Mouse (Mus musculus) adrenal gland, adult 8-10 months (tissue): ENCODE data around the gene Dusp2. TPM values are rescaled to one million over a fixed set of nuclear protein-coding genes. Genes with fewer than 3 reads are reported as not detected.
"Not testable (repeated sequence)": the region's sequence is repeated elsewhere in the genome, so short reads cannot be mapped to it uniquely, and the experiment has no call there.

Experiments used
- DNase-seq: peaks from one replicate; pipeline ENCODE4 v3.0.0; 2022
- total RNA-seq, 4 experiments: library from RNA; stranded (reverse); gene quantifications; 2 replicates each; pipeline ENCODE4 v1.2.4; 2022

Gene Dusp2
- under 1 TPM; 0.91 to 0.96 (median 0.92) TPM for total RNA-seq

DNA sequence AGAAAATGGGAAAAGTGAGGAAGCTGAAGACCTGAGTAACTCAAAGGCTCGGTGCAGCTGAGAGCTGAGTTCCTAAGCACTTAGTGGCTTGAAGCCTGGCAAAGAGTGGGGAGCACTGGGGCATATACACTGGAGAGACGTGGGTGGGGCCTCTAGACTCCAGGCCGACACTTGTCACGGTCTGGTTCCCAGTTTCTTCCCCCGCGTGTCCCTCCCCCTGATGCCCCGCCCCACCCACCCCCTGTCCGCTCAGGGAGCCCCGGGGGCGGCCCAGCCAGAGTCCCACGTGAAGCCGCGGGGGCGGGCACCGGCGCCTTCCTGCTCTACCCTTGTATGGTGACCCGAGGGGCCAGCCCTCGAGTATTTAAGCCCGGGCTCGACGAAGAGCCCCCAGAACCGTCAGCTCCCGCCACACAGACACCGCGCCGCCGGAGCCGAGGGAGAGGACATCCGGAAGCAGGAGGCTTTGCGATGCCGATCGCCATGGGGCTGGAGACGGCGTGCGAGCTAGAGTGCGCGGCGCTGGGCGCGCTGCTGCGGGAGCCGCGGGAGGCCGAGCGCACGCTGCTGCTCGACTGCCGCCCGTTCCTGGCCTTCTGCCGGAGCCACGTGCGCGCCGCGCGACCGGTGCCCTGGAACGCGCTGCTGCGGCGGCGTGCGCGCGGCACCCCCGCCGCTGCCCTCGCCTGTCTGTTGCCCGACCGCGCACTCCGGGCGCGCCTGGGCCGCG is at the start of gene Dusp2:
Dusp2 (plus strand) TSS at position 393 of the 730 bp plus-strand sequence.
- peak; percentile 63 for DNase-seq

DNA sequence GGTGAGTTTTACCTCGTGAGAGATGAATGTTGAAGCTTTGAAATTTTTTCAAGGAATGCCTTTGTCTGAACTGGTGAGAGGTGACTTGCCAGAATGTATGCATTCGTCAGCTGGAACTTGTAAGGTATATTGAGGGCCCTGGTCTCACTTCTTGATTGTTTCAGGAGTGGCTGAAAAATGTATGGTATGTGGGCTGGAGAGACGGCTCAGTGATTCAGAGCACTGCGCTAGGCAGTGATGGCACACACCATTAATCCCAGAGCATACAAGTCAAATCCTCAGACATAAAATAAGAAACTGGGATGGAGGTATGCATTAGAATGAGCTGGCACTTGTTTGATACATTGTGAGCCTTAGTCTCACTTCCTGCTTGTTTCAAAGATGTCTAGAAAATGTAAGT is 43.7 kb upstream of the Dusp2 start:
- DNase-seq = no peak

DNA sequence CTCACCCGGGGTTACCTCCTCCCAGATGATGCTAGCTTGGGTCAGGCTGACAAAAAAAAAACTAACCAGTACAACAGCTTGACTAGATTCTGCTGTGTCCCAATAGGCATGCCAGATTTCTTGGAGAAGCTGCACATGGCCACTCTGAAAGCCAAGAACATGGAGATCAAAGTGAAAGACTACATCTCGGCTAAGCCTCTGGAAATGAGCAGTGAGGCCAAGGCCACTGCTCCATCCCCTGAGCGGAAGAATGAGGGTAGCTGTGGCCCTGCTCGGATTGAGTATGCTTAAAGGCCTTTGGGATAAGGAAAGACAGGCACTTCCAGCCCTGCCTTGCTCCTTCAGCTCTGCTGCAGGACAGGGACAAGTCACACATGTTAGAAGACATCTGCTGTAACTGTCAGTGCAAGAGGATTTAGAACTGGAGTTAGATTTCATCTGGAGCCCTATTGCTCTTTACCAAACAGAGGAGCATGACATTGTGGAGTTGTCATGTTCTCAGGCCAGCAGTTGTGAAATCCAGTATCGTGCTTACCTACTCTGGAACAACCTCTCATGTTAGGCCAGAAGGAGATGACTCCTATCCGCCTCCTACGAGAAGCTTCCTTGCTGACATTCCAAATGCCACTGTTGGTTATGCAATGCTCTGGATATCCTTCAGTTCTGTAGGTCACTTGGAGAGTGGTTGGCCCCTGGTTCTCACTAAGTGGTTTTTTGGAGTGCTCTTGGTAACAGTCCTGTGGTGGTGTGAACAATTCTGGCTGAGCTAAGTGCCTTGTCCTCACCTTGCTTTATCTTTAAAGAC is 38.8 kb upstream of the Dusp2 start:
- DNase-seq = peak; percentile 17

DNA sequence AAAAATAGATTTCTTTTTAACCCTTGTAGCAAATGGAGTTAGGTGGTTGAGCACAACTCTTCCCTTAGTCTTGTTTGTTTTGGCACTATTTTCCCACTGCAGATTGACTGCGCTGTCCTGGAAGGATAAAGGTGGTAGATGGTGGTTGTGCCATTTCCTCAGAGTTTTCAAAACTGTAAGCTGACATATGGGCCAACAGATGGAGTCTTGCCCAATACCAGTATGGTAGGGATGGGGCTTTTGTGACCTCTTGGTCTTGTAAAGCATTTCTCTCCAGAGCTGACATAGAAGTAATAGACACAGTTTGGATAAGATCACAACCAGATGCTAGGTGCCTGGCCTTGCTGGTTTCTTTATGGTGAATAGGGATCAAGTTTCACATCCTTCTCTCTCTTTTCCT is 37.9 kb upstream of the Dusp2 start:
- DNase-seq = no peak

DNA sequence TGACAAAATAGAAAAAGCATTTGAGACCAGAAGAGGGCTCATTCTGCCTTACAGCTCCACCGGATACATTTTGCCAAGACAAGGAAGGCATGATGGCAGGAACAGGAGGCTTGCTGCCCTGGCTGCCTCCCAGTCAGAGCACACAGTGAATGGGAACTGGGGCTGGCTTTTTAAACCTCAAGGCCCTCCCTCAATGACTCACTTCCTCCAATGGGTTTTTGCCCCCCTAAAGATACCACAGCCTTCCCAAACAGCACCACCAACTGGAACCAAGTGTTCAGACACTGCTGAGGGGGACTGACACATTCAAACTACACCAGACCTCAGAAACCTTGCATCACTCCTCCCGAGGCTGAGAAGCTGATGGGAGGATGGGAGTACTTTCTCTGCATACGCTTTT is 35.3 kb upstream of the Dusp2 start:
- no peak for DNase-seq

DNA sequence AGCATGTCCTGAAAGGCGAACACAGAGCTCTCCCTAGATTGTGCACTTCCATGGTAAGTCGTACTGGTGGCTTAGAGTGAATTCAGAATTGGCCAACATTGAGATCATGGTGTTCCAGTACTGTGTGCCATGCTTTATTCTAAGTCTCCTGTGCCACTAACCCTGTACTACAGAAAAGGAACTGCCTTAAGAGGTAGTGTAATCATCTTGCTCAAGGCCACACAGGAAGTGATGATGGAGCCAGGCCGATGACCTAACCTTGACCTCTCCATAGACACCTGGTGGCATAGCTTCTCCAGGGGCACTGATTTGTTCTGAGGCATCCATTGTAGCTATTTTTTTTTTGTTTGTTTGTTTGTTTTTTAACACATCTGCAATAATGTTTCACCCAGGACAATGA is 34.1 kb upstream of the Dusp2 start:
- no peak for DNase-seq

DNA sequence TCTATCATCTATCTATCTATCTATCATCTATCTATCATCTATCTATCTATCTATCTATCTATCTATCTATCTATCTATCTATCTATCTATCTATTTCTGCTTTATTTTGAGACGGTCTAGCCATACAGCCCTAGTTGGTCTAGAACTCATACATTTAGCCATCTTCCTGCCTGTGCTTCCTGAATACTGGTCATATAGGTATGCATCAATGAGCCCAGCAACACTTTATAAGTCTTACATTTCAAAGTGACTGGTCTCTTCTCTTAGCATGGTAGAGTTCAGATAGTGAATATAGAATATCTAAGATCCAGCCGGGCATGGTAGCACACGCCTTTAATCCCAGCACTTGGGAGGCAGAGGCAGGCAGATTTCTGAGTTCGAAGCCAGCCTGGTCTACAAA is 31.8 kb upstream of the Dusp2 start:
- not testable (repeated sequence) for DNase-seq

DNA sequence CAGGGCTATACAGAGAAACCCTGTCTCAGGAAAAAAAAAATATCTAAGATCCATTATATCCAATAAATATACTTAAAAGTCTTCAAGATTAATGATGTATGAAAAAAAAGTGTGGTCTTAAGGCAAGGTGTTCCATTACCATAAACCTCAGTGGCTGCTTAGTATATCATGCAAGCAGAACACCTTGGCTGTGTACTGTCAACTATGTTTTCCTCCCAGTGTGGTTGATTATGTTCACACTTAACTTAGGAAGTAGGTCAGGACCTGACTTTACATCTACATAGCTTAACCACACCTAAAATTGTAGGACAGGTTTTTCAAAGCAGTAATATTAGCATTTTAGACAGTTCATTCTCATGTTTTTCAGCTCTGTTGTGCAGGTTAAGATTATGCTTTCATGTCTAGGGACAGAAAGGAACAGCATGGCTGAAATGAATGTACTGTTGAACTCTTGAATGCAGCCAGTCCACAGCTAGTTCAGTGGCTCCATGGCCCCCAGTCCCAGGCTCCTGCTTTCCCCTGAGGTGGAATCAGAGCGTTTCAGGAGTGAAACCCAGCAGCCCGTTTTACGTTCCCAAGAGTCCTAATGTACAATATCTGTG is 31.2 kb upstream of the Dusp2 start:
- DNase-seq = no peak

DNA sequence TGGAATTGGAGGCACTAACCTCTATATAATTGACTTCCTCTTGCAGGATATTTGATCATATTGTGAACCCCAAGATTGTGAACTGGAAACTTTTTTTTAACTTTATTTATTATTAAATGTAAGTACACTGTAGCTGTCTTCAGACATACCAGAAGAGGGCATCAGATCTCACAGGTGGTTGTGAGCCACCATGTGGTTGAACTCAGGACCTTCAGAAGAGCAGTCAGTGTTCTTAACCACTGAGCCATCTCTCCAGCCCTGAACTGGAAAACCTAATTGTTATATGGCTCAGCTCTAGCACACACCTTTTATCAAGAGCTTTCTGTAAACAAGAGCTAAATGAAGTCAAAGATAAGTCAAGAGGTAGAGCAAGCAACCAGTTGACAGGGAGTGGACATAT is 29.8 kb upstream of the Dusp2 start:
- DNase-seq = no peak

DNA sequence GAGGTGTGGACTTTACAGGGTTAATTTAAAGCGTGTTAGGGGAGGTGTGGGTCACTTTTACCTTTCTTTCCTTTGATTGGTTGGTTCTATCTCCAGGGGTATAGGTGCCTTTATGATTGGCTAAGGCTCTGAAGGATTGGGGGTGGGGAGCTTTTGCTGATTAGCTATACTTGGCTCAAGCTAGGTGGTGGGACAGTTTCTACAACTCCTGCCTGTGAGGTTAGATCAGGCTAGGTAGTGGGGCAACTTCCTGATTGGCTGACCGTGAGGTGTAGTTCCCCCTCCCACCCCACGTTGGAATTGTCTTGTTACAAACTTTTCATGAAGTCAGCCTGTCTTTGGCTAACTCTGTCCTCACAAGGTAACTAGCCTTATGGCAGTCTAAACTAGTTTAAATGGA is 28.8 kb upstream of the Dusp2 start:
- no peak for DNase-seq

DNA sequence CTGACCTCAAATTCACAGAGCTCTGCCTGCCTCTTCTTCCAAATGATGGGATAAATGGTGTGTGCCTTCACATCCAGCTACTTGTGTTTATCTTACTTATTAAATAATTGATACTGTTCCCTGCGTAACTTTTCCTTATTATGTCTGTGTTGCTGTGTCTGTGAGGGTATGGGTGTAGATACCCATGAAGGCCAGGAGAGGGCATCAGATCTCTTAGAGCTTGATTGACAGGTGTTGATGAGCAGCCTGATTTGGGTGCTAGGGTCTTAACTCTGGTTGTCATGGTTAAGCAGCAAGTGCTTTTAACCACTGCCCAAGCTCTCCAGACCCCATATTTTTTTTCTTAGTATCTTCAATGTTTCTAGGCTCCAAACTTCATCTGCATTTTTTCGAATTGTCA is 27.3 kb upstream of the Dusp2 start:
- no peak for DNase-seq

DNA sequence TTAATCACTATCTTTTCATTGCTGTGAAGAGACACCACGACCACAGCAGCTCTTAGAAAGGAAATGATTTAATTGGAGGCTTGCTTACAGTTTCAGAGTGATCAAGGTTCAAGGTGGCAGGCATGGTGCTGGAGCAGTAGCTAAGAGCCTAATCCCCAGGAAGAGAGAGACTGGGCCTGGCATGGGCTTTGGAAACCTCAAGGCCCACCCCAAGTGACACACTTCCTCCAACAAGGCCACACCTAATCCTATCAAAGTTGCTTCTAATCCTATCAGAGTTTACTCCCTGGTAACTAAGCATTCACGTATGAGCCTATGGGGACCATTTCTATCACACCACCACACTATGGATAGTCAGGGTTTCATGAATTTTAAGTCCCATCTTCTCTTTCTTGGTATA is 25.7 kb upstream of the Dusp2 start:
- no peak for DNase-seq

DNA sequence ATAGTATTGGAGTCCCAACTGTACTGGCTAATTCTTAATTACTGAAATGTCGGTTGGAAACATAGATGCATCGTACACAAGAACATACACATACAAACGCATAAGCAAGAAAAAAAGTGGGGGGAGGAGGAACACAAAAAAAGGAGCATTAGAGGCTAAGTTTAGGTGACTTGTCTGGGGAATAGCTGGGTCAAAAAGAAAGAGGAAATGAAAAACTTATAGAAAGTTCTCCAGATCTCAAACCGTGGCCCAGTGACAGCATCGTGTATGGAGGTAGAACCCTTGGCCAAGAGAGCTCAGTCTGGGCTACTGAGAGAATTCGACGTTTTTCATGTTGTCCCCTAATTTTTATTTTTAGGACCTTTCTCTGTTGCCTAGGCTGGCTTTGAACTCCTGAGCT is 25.3 kb upstream of the Dusp2 start:
- DNase-seq = no peak

DNA sequence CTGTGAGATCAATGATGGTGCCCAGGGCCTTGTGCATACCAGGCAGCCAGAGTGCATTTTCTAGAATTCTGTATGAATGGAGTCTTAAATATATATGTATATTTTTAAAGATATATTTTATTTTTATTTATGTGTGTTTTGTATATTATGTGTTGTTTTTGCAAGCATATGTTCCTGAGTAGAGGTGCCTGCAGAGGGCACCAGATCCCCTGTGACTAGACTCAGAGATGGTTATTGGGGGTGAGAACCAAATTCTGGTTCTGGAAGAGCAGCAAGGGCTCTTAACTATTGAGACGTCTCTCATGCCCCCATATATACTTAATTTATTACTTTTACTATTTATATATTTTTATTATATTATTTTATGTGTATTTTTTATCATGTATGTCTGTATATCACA is 24.8 kb upstream of the Dusp2 start:
- no peak for DNase-seq

DNA sequence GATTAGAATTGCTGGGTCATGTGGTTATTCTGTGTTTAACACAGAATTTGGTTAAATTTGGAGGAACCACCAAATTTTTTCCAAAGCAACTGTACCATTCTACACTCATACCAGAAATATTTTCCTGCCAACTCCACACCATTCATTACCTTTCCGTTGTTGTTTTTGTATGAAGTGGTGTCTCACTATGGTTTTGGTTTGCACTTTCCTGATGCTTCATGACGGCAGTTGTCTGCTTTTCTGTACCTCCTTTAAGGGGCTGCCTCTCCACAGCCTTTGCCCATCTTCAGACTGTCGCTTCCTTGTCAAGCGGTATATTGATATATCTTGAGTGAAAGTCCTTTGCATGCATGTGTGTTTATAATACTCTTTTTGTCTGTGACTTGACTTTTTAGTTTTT is 23.2 kb upstream of the Dusp2 start:
- DNase-seq = no peak

DNA sequence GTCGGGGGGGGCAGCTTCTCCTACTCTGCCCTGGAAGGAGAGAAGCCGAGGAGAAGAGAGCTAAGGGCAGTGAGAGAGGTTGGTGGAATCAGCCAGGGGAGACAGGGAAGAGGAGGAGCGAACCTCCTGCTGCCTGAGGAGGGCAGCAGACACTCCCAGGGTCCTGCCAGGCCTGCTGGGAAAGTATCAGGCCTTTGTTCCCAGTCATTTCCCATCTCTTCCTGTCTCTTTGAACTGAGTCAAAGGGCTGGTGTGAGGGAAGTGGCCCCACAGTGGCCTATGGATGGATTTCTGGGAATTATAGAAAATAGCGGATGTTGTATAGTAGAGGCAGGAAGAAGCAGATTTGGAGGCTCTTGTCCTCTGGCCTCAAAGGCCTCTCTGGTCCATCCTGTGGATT is 22.1 kb upstream of the Dusp2 start:
- no peak for DNase-seq

DNA sequence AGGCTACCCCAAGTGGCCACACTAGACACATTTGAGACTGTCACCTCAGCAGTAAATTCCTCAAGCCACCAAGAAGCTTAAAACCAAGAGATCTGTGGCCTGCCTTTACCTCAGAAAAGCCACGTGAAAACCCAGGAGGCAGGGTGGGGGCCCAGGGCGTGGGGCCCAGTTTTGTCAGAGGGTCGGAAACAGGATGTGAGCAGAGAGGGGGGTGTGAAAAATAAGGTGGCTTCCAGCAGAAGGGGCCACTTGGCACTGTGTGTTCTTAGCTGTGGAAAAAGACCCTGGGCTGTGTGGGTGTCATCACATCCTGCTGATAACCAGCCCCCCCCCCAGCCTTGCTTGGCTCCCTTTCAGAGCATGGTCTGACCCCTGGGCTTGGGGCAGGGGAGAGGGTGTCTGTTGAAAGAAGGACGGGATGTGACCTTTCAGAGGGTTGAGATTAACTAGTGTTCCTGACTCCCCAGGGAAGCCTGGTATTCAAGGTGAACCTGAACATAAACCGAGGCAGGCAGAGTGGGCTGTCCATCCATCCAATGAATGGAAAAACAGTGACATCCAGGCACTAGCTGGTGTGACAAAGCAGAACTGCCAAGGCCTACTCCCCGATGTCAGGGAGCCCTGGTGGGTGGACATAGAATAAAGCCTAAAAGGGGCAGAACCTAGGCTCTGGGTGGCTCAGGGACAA is 21.3 kb upstream of the Dusp2 start:
- no peak for DNase-seq

DNA sequence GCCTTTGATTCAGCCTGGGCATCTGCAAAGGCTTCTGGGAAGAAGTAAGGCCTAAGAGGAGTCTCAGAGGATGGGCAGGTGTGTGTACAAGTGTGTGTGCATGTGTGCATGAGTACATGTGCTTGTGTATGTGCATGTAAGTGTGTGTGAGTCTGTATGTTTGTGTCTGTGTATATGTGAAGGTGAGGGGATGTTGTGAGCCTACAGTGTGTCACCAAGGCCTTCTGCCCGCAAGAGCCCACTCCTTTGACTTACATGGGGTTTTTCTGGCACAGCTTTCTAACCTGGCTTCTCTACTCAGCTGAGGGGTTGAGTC is 20.8 kb upstream of the Dusp2 start:
- no peak for DNase-seq

DNA sequence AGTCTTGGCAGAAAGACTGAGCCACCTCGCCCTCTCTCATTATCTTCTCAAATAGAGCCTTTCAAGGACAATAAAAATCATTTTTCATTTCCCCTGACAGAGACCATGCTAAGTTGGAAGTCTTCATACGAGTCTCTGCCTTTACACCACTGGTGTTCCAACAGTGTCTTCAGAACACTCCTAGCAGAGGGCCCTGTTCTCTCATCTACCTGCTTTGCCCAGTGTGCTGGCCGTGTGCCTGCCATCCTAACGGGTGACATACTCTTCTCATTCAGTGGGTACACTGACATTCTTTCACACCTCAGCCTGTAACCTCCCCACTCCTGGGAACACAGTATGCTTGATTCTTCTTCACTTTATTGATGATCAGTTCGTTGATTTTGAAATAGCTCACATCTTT is 19.5 kb upstream of the Dusp2 start:
- no peak for DNase-seq

DNA sequence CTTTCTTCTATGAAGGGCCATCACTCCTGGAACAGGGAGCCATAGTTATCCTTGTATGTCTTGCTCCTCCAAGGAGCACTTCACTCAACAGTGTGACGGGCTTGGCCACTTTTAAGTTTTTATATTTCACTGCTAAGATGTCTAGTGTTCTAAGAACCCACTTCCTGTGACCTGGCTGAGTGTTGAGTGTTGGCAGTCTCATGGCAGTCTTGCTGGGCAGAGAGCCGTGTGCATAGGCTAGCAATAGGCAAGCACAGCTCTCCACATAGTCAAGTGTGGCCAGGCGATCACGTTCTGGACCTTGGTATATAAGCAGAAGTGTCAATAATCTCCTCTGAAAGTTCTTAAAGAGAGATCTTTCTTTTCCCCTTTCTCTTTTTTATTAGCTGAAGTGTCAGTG is 17.8 kb upstream of the Dusp2 start:
- no peak for DNase-seq

DNA sequence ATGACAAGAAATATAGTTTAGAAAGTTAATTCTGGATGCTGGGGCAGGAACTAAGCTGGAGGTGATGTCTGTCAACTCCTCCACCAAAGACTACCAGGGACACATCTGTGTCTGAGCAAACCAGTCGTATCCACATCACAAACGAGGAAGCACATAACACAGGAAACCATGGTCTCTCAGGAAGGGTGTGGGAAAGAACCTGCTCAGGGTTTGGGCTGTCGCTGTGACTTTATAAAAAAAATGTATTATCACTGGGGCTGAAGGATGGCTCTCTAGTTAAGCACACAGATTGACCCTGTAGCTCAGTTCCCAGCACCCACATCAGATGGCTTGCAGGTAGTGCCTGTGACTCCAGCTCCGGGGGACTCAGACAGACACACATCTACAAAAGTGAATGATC is 16.9 kb upstream of the Dusp2 start:
- DNase-seq = no peak

DNA sequence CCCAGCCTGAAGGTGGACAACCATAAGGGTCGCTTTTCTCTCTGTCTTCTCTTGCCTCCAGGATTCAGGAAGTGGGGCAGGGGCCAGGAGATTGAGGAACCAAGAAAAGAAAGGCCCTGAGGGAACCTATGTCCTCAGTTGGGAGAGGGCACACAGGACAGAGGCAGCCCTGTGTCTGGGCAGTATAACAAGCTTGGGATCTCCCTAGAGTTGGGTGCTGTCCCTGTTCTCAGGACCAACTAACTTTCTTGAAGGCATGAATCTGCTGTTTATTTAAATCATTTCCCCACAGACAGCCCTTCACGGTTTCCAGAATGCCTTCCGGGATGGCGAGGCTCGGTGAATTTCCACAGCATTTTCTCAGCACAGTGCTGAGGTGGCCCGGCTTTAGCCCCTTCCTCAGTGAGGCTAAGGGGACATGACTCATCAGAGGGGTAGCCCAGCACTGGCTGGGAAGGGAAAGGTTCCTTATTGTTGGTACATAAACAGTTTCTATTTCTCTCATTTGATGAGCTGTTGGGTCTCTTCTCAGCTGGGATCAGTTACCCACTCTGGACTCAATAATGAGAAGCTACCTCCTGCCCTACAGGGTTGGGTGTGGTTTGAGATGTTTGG is 13.2 kb upstream of the Dusp2 start:
- no peak for DNase-seq

DNA sequence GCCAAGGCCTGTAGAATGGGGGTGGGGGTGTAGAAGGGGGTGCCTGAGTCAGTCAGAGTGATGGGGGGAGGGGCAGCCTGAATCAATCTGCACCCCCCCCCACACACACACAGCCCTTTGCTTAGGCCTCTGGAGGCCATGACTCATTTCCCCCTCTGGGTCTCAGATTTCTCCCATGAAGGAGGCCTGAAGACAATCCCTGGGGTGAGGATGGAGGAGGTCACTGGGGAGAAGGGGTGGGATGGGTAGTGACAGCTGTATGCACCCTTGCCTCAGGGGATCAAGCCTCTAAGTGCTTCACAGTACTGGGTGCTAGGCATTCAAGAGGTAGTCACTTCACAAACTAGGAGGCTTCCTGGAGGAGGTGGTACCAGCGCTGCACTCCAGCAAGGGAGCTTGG is 12.3 kb upstream of the Dusp2 start:
- DNase-seq = no peak
